Mouse (Mus musculus): ENCODE results near the gene Nfic.

DNA sequence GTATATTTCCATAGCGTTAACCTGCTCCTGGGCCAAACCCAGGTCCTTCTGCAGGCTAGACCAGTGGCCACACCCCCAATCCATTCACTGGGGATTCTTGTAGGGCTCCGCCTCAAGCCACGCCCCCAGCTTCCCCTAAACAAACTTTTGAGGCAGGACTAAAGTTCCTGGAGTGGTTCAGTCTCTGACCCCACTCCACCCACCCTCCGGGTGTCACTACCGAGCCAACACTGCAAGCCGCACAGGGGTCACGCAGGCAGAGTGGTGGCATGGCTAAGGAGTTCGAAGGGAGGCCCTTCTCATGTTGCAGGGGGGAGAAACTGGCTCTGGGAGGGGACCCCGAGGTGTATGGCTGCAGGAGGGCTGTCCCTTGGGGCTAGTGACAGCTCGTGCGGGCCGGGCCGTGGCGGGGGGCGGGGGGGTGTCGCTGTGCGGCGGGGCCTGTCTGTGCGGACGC lies 25.8 kb downstream of the Nfic start:
- TF ChIP-seq POLR2A (IDR thresholded peaks at IDR 0.05; ENCODE audit: borderline replicate concordance, low read depth, low read length) (no peak), CTCF (IDR thresholded peaks at IDR 0.05; ENCODE audit: low read depth, low read length) (no peak)
